Mouse (Mus musculus): ENCODE measurements around the gene Cilp2. TPM values are rescaled to one million over a fixed set of nuclear protein-coding genes. Genes with fewer than 3 reads are reported as not detected.

The Cilp2 gene
- total RNA-seq, 2 experiments from 2014 or later: 0.91 to 1.0 TPM

- intact Hi-C loops (cut with DNase I): no loop called here
- DNase-seq (ENCODE audit: low spot score in 2 of 2): no peak
Observed at GRCm38 (mm10) chr8:69879678-69880077, 7.8 kb downstream of the Cilp2 start.

- intact Hi-C loops (cut with DNase I): no loop called here
- DNase-seq (ENCODE audit: low spot score in 2 of 2): no peak
Observed at GRCm38 (mm10) chr8:69877992-69878391, 9.5 kb downstream of the Cilp2 start.

DNA sequence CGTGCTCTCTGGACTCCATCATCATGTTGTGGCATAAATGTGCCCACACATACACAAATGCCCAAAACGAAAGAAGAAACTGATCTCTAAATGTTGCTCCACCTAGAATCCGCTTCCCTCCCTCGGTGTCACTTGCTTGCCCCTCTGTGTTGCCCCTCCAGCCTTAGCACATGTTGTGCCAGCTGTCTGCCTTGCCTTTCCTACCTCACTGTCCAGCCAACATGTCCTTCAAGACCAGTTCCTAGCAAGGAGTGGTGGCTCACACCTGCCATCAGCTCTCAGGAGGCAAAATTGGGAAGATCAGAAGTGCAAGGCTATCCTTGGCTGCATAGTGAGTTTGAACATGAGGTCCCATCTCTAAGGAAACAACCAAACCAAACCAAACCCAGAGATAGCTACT, 10.1 kb downstream of the Cilp2 start:
- DNase-seq (ENCODE audit: low spot score in 2 of 2): no peak
- intact Hi-C loops (cut with DNase I): no loop called here

- intact Hi-C loops (cut with DNase I): no loop called here
Observed at GRCm38 (mm10) chr8:69876967-69877366, 10.5 kb downstream of the Cilp2 start.

DNA sequence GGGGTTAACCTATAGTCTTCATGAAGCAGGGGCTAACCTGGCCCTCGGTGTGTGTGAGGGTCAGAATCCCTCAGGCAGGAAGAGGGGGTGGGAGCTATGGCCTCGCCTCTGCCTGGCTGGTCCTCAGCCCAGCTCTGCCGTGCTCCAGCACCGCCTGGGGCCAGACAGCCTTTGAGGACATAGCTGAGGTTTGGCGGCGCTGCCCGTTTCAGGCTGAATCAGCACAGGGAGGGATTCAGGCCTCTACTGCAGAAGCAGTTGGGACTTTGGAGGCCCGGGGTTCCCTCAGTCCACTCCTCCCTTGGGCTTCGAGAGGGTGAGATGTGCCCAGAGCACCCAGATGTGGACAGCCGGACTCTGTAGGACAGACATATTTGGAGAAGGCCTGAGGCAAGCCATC, 11.4 kb downstream of the Cilp2 start:
- intact Hi-C loops (cut with DNase I): no loop called here

More at GRCm38 (mm10) chr8:69876967-69877366, 10.5 kb downstream of the Cilp2 start:
- DNase-seq (ENCODE audit: low spot score in 2 of 2): no peak

GRCm38 (mm10) chr8:69874654-69875053, 12.8 kb downstream of the Cilp2 start:
- DNase-seq (ENCODE audit: low spot score in 2 of 2): no peak
- intact Hi-C loops (cut with DNase I): loop anchor here (1.0 kb wide), 1 partner anchor 17 kb away; no protein-coding TSS in a partner anchor

More for the DNA sequence above, 11.4 kb downstream of the Cilp2 start:
- no peak for DNase-seq (ENCODE audit: low spot score in 2 of 2)

DNA sequence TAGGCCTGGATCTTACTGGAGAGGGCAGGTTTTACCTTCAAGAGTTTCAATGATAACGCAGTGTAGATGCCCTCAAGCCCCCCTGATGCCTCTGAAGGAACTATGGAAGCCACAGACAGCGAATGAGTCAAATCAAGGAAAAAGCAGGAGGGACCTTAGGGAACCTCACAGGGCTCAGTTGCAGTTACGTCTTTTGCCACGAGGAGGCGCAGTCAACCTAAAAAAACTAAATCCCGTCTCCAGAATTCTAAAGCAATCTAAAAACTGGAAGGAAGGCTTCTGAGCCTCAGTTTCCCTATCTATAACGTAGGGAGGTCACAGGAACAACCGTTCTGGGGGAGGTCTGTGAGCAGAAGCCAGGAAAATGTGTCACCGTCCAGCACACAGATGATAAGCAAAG, 13.3 kb downstream of the Cilp2 start:
- DNase-seq (ENCODE audit: low spot score in 2 of 2): peak; percentile 55 to 63
- intact Hi-C loops (cut with DNase I): loop anchor here (1.0 kb wide), 1 partner anchor 17 kb away; no protein-coding TSS in a partner anchor

GRCm38 (mm10) chr8:69870907-69871306, 16.6 kb downstream of the Cilp2 start:
- DNase-seq (ENCODE audit: low spot score in 2 of 2): no peak
- intact Hi-C loops (cut with DNase I): no loop called here

DNA sequence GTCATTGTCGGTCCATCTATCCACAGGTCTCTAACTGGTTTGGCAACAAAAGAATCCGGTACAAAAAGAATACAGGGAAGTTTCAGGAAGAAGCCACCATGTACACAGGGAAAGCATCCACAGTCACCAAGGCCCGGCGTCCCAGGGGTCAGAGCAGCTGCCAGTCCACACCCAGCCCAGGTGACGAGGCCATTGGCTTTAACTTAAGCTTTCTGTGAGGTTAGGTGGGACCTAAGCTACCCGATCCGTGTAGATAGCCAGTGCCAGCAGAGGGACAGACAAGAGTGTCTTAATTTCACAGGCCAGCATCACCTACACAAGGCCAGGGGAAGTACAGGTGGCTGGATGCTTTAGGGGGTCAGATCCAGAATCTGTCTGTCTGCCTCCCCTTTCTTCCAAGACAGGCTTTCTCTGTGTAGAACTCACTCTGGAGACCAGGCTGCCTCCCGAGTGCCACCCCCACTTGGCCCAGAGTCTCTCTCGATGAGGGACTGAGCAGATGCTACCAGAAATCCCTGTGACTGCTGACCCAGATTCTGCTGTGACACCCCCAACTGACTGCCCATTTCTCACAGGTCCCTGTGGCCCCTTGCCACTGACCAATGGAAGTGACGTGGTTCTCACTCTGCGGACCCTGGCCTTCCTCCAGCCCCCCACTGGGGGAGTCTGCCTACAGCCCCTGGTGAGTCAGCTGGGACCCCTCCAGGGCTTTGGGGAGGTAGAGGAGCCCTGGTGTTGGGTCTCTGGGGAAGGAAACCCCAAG, 17.3 kb downstream of the Cilp2 start:
- no peak for DNase-seq (ENCODE audit: low spot score in 2 of 2)
- intact Hi-C loops (cut with DNase I): no loop called here

GRCm38 (mm10) chr8:69867696-69868326, 19.7 kb downstream of the Cilp2 start:
- no peak for DNase-seq (ENCODE audit: low spot score in 2 of 2)
- intact Hi-C loops (cut with DNase I): no loop called here

- DNase-seq (ENCODE audit: low spot score in 2 of 2): no peak
- intact Hi-C loops (cut with DNase I): no loop called here
Observed at GRCm38 (mm10) chr8:69864180-69864579, 23.3 kb downstream of the Cilp2 start.

DNA sequence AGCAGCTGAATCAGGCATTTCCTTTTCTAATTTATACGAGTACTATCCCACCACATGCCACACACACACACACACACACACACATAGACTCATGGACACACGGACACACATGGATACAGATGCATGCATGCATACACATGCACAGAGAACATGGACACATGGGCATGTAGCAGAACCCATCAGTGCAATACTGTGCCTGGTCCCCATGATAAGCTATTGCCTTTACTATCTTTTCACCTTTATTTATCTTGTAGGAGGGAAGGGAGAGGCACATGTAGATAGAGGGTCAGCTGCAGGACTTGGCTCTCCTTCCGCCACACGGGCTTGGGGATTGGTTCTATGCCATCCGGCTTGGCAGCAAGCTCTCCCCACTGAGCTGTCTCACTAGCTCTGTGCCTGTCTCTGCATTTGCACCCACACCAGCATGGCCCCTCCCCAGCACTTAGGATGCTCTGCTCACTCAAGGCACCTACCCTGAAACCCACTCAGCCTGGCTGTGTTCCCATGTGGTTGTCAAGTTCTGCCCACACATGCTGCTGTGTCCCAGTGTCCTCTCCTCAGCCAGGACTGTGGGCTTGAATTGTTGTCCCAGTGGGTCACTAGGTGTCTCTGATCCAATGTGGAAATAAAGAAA, 24.0 kb downstream of the Cilp2 start:
- intact Hi-C loops (cut with DNase I): no loop called here
- DNase-seq (ENCODE audit: low spot score in 2 of 2): no peak

DNA sequence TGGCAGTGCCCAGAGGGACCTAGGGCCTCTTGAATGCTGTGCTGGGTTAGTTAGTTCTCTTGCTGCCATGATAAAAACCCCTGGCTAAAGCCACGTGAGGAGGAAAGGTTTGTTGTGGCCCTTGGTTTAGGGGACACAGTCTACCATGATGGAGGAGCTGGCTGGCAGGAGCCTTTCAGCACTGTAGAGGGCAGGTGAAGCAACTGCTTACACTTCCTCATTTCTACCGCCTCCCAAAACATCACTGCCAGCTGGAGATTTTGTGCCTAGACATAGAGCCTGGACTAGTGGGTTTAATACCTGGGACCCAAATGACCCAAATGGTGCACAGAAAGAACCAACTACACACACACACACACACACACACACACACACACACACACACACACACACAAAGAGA, 26.2 kb downstream of the Cilp2 start:
- intact Hi-C loops (cut with DNase I): no loop called here
- no peak for DNase-seq (ENCODE audit: low spot score in 2 of 2)

DNA sequence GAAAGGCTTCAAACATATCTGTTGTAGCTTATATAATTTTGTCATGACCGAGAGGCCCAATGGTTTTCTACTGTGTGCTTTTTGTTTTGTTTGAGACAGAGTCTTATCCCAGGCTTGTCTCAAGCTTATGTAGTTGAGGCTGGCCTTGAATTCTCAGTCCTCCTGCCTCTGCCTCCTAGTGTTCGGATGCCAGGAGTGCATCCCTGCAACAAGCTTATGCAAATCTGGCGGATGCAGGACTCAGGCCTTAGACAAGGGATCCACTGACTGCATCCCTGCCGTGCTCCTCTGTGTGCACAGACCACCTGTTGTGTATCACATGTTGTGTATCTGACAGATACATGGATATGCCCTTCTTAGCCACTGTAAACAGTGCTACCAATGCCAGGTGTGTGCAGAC, 26.7 kb downstream of the Cilp2 start:
- intact Hi-C loops (cut with DNase I): no loop called here
- DNase-seq (ENCODE audit: low spot score in 2 of 2): no peak

GRCm38 (mm10) chr8:69853869-69854268, 33.6 kb downstream of the Cilp2 start:
- intact Hi-C loops (cut with DNase I): no loop called here
- DNase-seq (ENCODE audit: low spot score in 2 of 2): no peak

GRCm38 (mm10) chr8:69850926-69851506, 36.5 kb downstream of the Cilp2 start:
- intact Hi-C loops (cut with DNase I): no loop called here
- no peak for DNase-seq (ENCODE audit: low spot score in 2 of 2)

DNA sequence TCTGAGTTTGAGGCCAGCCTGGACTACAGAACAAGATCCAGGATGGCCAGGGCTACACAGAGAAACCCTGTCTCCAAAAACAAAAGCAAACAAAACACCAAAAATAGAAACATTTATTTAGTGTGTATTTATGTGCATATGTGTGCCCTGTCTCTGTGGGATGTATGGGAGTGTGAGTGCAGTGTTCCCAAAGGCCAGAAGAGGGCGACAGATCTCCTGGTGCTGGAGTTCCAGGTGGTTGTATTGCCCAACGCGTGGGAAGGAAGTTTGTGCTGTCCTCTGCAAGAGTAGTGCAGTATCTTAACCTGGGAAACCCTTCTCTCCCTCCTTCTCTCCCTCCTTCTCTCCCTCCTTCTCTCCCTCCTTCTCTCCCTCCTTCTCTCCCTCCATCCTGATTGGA, 37.6 kb downstream of the Cilp2 start:
- intact Hi-C loops (cut with DNase I): no loop called here
- no peak for DNase-seq (ENCODE audit: low spot score in 2 of 2)

GRCm38 (mm10) chr8:69848951-69849350, 38.5 kb downstream of the Cilp2 start:
- DNase-seq (ENCODE audit: low spot score in 2 of 2): no peak
- intact Hi-C loops (cut with DNase I): no loop called here

DNA sequence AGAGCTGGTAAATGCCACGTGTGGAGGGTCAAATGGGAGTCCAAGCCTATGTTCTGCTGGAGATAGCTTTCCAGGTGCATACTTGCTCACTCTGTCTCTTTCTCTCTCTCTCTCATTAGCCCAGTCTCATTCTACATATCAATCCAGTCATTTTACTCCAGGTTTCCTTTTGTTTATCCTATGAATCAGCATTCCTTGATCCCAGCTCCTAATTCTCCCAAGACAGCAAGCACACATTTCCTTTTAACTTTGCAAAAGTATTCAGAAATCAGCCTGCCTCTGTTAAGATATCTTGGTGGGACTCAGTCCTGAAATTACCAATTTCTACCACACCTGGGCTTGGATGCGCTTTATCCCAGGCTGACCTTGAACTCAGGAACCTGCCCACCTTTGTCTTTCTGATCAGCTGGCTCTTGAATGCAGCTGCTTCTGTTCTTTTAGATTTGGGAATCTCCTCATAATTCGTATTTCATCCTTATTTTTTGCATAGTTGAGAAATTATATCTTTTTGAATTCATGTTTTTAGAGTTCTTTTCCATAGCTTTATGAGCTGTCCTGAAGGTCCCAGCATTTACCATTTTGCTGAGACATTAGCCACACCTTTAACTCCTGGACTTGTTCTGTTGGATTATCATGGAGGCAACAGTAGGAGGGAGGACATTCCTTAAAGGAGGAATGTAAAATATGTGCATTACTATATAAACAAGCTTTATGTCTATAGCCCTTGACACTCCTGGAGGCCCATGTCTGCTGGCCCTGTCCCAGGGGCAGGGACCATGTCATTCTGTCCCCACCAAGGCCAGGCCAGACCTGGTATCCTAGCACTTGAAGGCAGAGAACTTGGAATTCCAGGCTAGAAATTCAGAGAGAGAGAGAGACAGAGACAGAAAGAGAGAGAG, 40.1 kb downstream of the Cilp2 start:
- intact Hi-C loops (cut with DNase I): no loop called here
- DNase-seq (ENCODE audit: low spot score in 2 of 2): no peak
